Mouse (Mus musculus): ENCODE results near the gene Slc20a1.

- TF ChIP-seq POLR2A (IDR thresholded peaks at IDR 0.05; ENCODE audit: borderline replicate concordance, control insufficient read depth, low read depth, low read length) (no peak), CTCF (IDR thresholded peaks at IDR 0.05; ENCODE audit: control insufficient read depth, insufficient read depth, low read length) (no peak)
Observed at GRCm38 (mm10) chr2:129243005-129243404, 44.4 kb downstream of the Slc20a1 start.
